Mouse (Mus musculus) olfactory bulb, adult 2 months (tissue): ENCODE results near the gene Aldh3a1.

Experiments
- CTCF ChIP-seq: fragments of 200-500 bp; IDR thresholded peaks from 2 replicates; pipeline ENCODE4 v1.5.1; 2012; ENCODE audit warnings: low read depth, mild to moderate bottlenecking, low read length, moderate library complexity; ENCODE audit not compliant: insufficient read depth
- POLR2A ChIP-seq: fragments of 200-500 bp; IDR thresholded peaks from 2 replicates; pipeline ENCODE4 v1.6.1; 2012; ENCODE audit warnings: mild to moderate bottlenecking, low read depth, low read length, moderate library complexity; ENCODE audit not compliant: insufficient read depth

- TF ChIP-seq POLR2A = no peak
- no peak for TF ChIP-seq CTCF
Observed at GRCm38 (mm10) chr11:61202186-61202585, 5.2 kb upstream of the Aldh3a1 start.
